Mouse (Mus musculus) spleen, postnatal 0 days (tissue): ENCODE results near the gene Serpina9. TPM values are rescaled to one million over a fixed set of nuclear protein-coding genes. Genes with fewer than 3 reads are reported as not detected.

Experiments used
- polyA plus RNA-seq: library from polyadenylated mRNA; unstranded; fragments of >200 nt; fragmentation: Nextera tagmentation; extraction: Ambion mirVana; gene quantifications from 2 replicates; pipeline ENCODE4 v1.2.1, GENCODE M21; 2015

The Serpina9 gene
- polyA plus RNA-seq: 0.04 TPM in 1 of 2 replicates, not detected in the other

DNA sequence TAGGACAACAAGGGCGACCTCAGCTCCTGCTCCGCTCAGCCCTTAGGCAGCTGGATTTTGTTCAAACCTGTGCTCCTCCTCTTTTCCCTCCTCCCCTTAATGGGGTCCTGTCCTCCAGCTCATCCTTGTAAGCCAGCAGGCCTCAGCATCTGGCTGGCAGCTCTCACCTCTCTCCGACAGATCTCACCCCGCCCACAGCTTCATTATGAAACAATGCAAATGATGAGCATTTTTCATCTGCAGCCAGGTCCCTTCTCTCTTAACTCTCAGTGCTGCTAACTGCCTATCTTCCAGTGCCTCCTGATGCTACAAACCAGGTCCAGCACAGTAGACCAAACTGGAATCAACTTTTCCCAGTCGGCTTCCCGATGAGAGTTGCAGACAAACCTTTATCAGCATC is at the start of gene Serpina9:
TSS of gene Serpina9 (minus strand) at position 136 of the 400 bp plus-strand sequence.

DNA sequence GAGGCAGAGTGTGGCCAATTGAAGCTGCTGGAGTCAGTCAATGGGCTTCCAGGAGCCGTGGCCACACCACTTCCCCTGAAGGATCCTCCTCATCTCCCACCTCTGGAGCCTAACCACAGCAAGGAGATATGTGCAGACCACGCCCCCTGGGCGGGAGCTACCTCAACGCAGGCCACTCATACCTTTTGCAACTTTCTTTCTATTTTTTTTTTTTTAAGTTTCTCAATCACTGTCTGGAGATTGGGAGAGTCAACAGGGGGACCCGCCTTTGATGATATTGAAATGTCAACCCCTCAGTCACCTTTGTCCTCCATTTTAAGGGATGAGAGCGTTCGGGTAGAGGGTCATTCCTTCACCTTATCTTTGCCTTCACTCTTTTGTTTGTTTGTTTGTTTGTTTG is 30.8 kb upstream of the Serpina9 start, which contains the start of gene Serpina12:
TSS of gene Serpina12 (minus strand) at position 101 of the 400 bp plus-strand sequence.

DNA sequence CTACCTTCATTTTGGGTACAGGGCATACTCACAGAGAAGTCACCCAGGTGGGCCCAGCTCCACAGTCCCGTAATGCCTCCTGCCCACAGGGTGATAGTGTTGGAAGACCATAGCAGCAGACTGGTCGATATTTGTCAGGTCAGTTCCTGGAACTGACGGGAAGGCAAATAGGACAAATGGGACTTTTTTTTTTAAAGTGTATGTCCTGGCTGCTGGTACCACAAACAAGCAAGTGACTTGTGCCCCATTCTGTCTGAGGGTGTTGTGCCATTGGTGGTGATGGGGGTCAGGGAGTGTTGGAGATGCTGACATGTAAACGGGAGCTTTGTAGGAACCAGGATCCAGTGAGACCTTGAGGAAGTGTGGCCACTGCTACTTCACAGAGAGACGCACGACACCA is 23.7 kb downstream of the Serpina9 start, which contains the start of gene Serpina11:
TSS of gene Serpina11 (minus strand) at position 101 of the 400 bp plus-strand sequence.

DNA sequence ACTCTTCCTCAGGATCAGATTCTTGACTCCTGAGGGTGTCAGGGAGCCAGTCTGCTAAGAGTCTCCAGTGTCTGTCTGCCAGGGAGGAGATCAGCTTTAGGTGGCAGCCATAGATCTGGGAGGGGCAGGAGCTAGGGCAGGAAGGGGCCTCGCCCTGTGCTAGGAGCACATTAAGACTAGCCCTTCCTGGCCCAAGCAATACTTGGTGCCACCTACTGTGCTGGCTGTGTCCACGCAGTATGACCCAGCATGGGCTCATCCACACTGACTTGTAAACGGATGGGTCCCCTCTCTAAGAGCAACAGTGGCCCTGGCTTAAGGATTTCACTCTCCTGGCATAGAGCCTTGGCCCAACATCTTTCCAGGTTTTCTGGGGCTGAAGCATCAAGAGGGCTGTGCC is 54.8 kb downstream of the Serpina9 start, which contains the start of gene Serpina1e:
TSS of gene Serpina1e (minus strand) at position 178 of the 400 bp plus-strand sequence.

Other genes with a start within 250 kb of the Serpina9 start
- gene Serpina1d, start 240.2 kb downstream of the Serpina9 start, polyA plus RNA-seq: 0.55 and 1.5 TPM in 2 replicates
- 0.57 and 1.8 TPM in 2 replicates for gene Serpina1b, start 183.4 kb downstream of the Serpina9 start, polyA plus RNA-seq
- 0.47 and 0.59 TPM in 2 replicates for gene Serpina1a, start 150.2 kb downstream of the Serpina9 start, polyA plus RNA-seq
- 0.23 and 0.35 TPM in 2 replicates for gene Serpina1c, start 108.9 kb downstream of the Serpina9 start, polyA plus RNA-seq
- 0.79 and 2.2 TPM in 2 replicates for gene Serpina1e, start 54.8 kb downstream of the Serpina9 start, polyA plus RNA-seq
- 0.13 TPM in 1 of 2 replicates, not detected in the other for gene Serpina11, start 23.8 kb downstream of the Serpina9 start, polyA plus RNA-seq
- not detected in 2 replicates for gene Serpina12, start 30.7 kb upstream of the Serpina9 start, polyA plus RNA-seq
- gene Serpina5, start 87.4 kb upstream of the Serpina9 start, polyA plus RNA-seq: not detected in 2 replicates
- gene Serpina3a, start 99.0 kb upstream of the Serpina9 start, polyA plus RNA-seq: not detected in 2 replicates
- gene Serpina3b, start 114.2 kb upstream of the Serpina9 start, polyA plus RNA-seq: 0.35 and 0.69 TPM in 2 replicates
- 0.07 TPM in 2 replicates for gene Serpina3c, start 140.1 kb upstream of the Serpina9 start, polyA plus RNA-seq
- 0.66 and 0.78 TPM in 2 replicates for gene Serpina3f, start 200.8 kb upstream of the Serpina9 start, polyA plus RNA-seq
- gene Serpina3g, start 222.5 kb upstream of the Serpina9 start, polyA plus RNA-seq: 18.5 and 19.8 TPM in 2 replicates
- gene Serpina3i, start 249.4 kb upstream of the Serpina9 start, polyA plus RNA-seq: 0.47 and 0.58 TPM in 2 replicates